Mouse (Mus musculus): Measurements from ENCODE around the gene Tnfrsf1a. TPM values are rescaled to one million over a fixed set of nuclear protein-coding genes. Genes with fewer than 3 reads are reported as not detected.

Tnfrsf1a gene
- polyA plus RNA-seq, 1 experiment from 2014 or later, result 19.0 TPM

- Histone ChIP-seq H3K9ac (ENCODE audit: low read length) (no peak overlapping the region), H3K9me3 (ENCODE audit: control insufficient read depth, low read length) (no peaks in the 10 kb centered on the region), H3K36me3 (ENCODE audit: control insufficient read depth, insufficient read depth, low read length) (no peaks in the 10 kb centered on the region), H3K4me2 (no peak overlapping the region), H3K4me3 (ENCODE audit: low read depth, low read length) (no peak overlapping the region), H3K27ac (ENCODE audit: low read depth, low read length) (no peak overlapping the region), H3K4me1 (ENCODE audit: control insufficient read depth, insufficient read depth, low read length) (peaks cover 21% of the 10 kb centered on the region), H3K27me3 (ENCODE audit: control insufficient read depth, insufficient read depth, low read length) (no peaks in the 10 kb centered on the region)
- 83% methylated on average over 9 of the region's 9 CpGs for WGBS
- ATAC-seq (ENCODE audit: low FRiP score), result no peak
- no peak for DNase-seq (ENCODE audit: low spot score, missing footprints)
These were observed 37.0 kb upstream of the Tnfrsf1a start for GRCm38 (mm10) chr6:125312171-125312570.

DNA sequence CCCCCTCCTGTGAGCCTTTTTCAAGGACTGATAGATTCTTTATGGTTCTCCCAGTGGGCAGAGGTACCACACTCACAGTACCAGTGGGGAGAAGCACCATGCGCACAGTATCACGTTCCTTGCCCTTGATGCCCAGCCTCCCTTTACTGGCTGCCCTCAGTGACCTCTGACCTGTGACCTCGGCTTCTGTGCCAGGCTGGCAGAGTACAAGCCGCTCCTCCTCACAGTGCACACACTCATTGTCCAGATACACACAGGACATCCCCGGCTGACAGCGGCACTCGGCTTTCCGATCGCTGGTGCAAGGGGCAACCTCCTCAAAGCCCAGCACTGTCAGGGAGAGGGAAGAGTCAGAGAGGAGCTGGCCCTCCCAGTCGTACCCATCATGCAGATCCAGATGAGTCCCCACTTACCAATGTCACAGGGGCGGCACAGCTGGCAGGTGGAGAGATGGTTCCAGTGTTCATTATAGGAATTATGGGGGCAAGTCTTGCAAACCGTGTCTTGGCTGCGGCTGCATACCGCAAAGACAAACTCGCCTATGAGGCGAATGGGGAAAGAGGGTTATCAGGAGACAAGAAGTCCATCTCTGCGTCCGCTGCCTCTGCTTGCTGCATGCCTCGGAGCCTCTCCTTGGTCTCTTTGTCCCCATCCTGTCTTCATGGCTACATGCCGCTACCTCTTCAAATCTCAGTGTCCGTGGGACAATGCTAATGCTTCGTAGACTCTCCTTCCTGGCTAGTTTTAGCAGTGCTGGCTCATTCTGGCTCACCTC lies 36.4 kb upstream of the Tnfrsf1a start:
- Histone ChIP-seq H3K9me3 (ENCODE audit: control insufficient read depth, low read length) (no peaks in the 10 kb centered on the region), H3K27me3 (ENCODE audit: control insufficient read depth, insufficient read depth, low read length) (no peaks in the 10 kb centered on the region), H3K4me2 (peak overlapping the region; percentile 48), H3K9ac (ENCODE audit: low read length) (peak overlapping the region; percentile 81), H3K4me1 (ENCODE audit: control insufficient read depth, insufficient read depth, low read length) (peaks cover 21% of the 10 kb centered on the region), H3K27ac (ENCODE audit: low read depth, low read length) (no peak overlapping the region), H3K4me3 (ENCODE audit: low read depth, low read length) (peak overlapping the region; percentile 37), H3K36me3 (ENCODE audit: control insufficient read depth, insufficient read depth, low read length) (no peaks in the 10 kb centered on the region)
- ATAC-seq (ENCODE audit: low FRiP score) (no peak), DNase-seq (ENCODE audit: low spot score, missing footprints) (peak; percentile 88)
- 64% methylated on average over 22 of the region's 22 CpGs for WGBS

DNA sequence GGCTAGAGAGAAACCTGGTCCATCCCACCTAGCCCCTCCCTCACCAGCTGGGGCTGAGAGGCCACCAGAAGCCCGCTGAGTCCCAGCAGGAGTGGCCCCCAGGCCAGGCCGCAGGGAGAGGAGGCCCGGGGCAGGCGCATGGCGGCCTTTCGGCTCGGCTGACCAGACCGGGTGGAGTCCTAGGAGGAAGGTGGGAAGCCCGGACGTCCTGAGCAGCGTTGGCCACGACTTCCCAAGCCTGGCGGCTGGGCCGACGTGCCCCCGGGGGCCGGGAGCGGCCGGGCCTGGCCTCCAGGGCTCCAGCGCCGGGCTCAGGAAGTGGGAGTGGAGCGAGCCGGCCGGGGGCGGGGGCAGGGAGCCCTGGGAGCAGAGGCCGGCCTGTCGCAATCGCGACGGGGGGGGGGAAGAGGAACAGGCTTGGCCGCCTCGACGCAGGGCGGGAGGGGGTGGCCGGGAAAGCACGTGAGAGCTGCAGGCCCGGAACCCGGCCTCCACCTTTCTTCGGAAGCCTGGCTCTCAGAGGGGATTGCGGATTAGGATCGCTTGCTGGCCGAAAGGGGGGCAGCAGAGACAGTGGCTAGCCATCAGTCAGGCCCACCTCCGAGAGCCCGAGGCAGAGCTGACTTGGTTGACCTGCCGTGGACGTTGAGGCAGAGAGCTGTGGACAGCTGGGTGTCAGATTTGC lies 35.5 kb upstream of the Tnfrsf1a start, which contains the start of gene Ltbr:
Gene Ltbr (minus strand): TSS at position 340 of the 685 bp plus-strand sequence.
- DNase-seq (ENCODE audit: low spot score, missing footprints) (peak; percentile 96), ATAC-seq (ENCODE audit: low FRiP score) (peak; percentile 77)
- Histone ChIP-seq H3K4me1 (ENCODE audit: control insufficient read depth, insufficient read depth, low read length) (peaks cover 21% of the 10 kb centered on the region), H3K36me3 (ENCODE audit: control insufficient read depth, insufficient read depth, low read length) (no peaks in the 10 kb centered on the region), H3K4me2 (peak within 1 kb of the TSS; percentile 48), H3K27ac (ENCODE audit: low read depth, low read length) (no peak within 1 kb of the TSS), H3K9me3 (ENCODE audit: control insufficient read depth, low read length) (no peaks in the 10 kb centered on the region), H3K27me3 (ENCODE audit: control insufficient read depth, insufficient read depth, low read length) (no peaks in the 10 kb centered on the region), H3K9ac (ENCODE audit: low read length) (peak within 1 kb of the TSS; percentile 81), H3K4me3 (ENCODE audit: low read depth, low read length) (peak within 1 kb of the TSS; percentile 37)
- WGBS, result 3% methylated on average over 43 of the region's 46 CpGs

DNA sequence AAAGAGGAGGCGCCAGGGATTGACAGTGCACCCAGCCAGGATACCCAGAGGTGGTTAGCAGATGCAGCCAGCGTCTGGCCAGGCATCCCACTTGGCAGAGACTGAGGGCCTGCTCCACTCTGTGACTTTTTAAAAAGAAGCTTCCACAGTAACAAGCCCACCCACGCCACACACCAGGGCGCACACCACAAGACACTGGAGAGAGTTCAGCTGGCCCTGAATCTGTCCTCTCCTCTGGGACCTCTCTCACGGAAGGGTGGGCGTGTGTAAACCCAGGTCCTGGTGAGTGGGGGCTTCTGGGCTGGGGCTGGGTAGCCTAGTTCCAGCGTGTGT lies 35.0 kb upstream of the Tnfrsf1a start:
- WGBS, result 55% methylated on average over 7 of the region's 7 CpGs
- DNase-seq (ENCODE audit: low spot score, missing footprints), result no peak
- peaks cover 19% of the 10 kb centered on the region for H3K4me1 ChIP-seq (ENCODE audit: control insufficient read depth, insufficient read depth, low read length)
- H3K4me2 ChIP-seq, result peak overlapping the region; percentile 48
- no peaks in the 10 kb centered on the region for H3K27me3 ChIP-seq (ENCODE audit: control insufficient read depth, insufficient read depth, low read length)
- no peaks in the 10 kb centered on the region for H3K9me3 ChIP-seq (ENCODE audit: control insufficient read depth, low read length)
- peak overlapping the region; percentile 37; the same call in 1 of the 2 replicates for H3K4me3 ChIP-seq (ENCODE audit: low read depth, low read length)
- no peak overlapping the region for H3K27ac ChIP-seq (ENCODE audit: low read depth, low read length)
- H3K36me3 ChIP-seq (ENCODE audit: control insufficient read depth, insufficient read depth, low read length), result no peaks in the 10 kb centered on the region
- peak; percentile 57; the same call in 1 of the 2 replicates for ATAC-seq (ENCODE audit: low FRiP score)
- peak overlapping the region; percentile 81 for H3K9ac ChIP-seq (ENCODE audit: low read length)

GRCm38 (mm10) chr6:125314746-125315145 lies 34.4 kb upstream of the Tnfrsf1a start:
- H3K4me1 ChIP-seq (ENCODE audit: control insufficient read depth, insufficient read depth, low read length), result peaks cover 19% of the 10 kb centered on the region
- ATAC-seq (ENCODE audit: low FRiP score) (no peak), DNase-seq (ENCODE audit: low spot score, missing footprints) (no peak)
- H3K9me3 ChIP-seq (ENCODE audit: control insufficient read depth, low read length), result no peaks in the 10 kb centered on the region
- H3K27ac ChIP-seq (ENCODE audit: low read depth, low read length), result no peak overlapping the region
- no peak overlapping the region for H3K4me2 ChIP-seq
- H3K27me3 ChIP-seq (ENCODE audit: control insufficient read depth, insufficient read depth, low read length), result peaks cover under 1% of the 10 kb centered on the region; the same call in 1 of the 2 replicates
- H3K9ac ChIP-seq (ENCODE audit: low read length), result no peak overlapping the region
- WGBS, result 86% methylated on average over 6 of the region's 6 CpGs
- no peak overlapping the region for H3K4me3 ChIP-seq (ENCODE audit: low read depth, low read length)
- H3K36me3 ChIP-seq (ENCODE audit: control insufficient read depth, insufficient read depth, low read length), result no peaks in the 10 kb centered on the region

- no peak overlapping the region for H3K27ac ChIP-seq (ENCODE audit: low read depth, low read length)
- H3K27me3 ChIP-seq (ENCODE audit: control insufficient read depth, insufficient read depth, low read length), result peaks cover 21% of the 10 kb centered on the region
- no peak overlapping the region for H3K9ac ChIP-seq (ENCODE audit: low read length)
- peaks cover 19% of the 10 kb centered on the region for H3K4me1 ChIP-seq (ENCODE audit: control insufficient read depth, insufficient read depth, low read length)
- 83% methylated on average over 7 of the region's 7 CpGs for WGBS
- no peak overlapping the region for H3K4me3 ChIP-seq (ENCODE audit: low read depth, low read length)
- H3K4me2 ChIP-seq, result no peak overlapping the region
- DNase-seq (ENCODE audit: low spot score, missing footprints) (peak; percentile 37), ATAC-seq (ENCODE audit: low FRiP score) (no peak)
- no peaks in the 10 kb centered on the region for H3K9me3 ChIP-seq (ENCODE audit: control insufficient read depth, low read length)
- H3K36me3 ChIP-seq (ENCODE audit: control insufficient read depth, insufficient read depth, low read length), result no peaks in the 10 kb centered on the region
These were observed 32.1 kb upstream of the Tnfrsf1a start for GRCm38 (mm10) chr6:125317077-125317476.

DNA sequence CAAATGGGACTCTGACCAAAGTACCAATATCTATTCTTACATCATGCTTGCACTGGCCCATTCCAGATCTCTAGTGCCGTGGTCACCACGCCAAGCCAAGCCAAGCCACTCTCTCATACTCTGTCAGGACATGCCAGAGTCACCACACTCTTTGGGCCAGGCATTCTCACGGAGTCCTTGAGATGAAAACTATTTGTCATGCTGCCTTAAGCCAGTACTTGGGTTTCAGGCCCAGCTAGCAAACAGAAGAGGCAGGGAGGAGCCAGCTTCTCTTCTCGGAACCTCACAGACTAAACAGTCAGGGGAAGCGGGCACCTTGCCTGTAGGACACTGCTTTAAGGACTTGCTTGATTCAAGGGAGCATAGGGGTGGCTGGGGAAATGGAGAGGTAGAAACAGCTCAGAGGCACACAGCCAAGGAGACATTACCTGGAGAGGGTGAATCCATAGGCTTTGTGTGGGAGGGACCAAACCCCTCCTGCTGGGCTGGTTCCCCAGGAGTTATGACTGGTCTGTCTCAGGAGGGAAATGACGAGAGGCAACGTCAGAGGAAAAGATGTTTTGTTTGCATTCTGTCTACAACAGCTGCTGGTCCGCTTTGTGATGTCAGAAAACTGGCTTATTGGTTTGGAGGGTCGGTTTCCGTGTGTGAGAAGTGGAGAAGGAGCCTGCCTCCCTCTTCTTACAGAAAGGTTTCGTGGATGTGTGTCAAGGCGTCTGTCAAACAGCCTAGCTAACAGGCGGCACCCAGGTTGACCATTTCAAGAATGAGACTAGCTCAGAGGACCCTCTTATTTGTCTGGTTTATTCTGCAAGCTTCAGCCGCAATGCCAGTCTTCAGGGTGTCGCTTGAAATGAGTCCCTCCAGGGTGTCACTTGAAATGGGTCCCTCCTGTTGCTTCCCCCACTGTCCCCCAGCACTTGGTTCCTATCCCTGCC lies 29.9 kb upstream of the Tnfrsf1a start:
- 72% methylated on average over 15 of the region's 15 CpGs for WGBS
- DNase-seq (ENCODE audit: low spot score, missing footprints) (peak; percentile 85), ATAC-seq (ENCODE audit: low FRiP score) (no peak)
- no peaks in the 10 kb centered on the region for H3K9me3 ChIP-seq (ENCODE audit: control insufficient read depth, low read length)
- H3K27me3 ChIP-seq (ENCODE audit: control insufficient read depth, insufficient read depth, low read length), result peaks cover 28% of the 10 kb centered on the region
- no peak overlapping the region for H3K4me2 ChIP-seq
- H3K36me3 ChIP-seq (ENCODE audit: control insufficient read depth, insufficient read depth, low read length), result no peaks in the 10 kb centered on the region
- H3K27ac ChIP-seq (ENCODE audit: low read depth, low read length), result no peak overlapping the region
- H3K9ac ChIP-seq (ENCODE audit: low read length), result no peak overlapping the region
- peaks cover under 1% of the 10 kb centered on the region for H3K4me1 ChIP-seq (ENCODE audit: control insufficient read depth, insufficient read depth, low read length)
- no peak overlapping the region for H3K4me3 ChIP-seq (ENCODE audit: low read depth, low read length)

GRCm38 (mm10) chr6:125319919-125320296 lies 29.3 kb upstream of the Tnfrsf1a start:
- H3K36me3 ChIP-seq (ENCODE audit: control insufficient read depth, insufficient read depth, low read length), result no peaks in the 10 kb centered on the region
- H3K27me3 ChIP-seq (ENCODE audit: control insufficient read depth, insufficient read depth, low read length), result peaks cover 28% of the 10 kb centered on the region
- no peak overlapping the region for H3K27ac ChIP-seq (ENCODE audit: low read depth, low read length)
- H3K4me3 ChIP-seq (ENCODE audit: low read depth, low read length), result no peak overlapping the region
- H3K9ac ChIP-seq (ENCODE audit: low read length), result no peak overlapping the region
- no peak for ATAC-seq (ENCODE audit: low FRiP score)
- H3K4me2 ChIP-seq, result no peak overlapping the region
- DNase-seq (ENCODE audit: low spot score, missing footprints), result peak; percentile 73
- no peaks in the 10 kb centered on the region for H3K4me1 ChIP-seq (ENCODE audit: control insufficient read depth, insufficient read depth, low read length)
- H3K9me3 ChIP-seq (ENCODE audit: control insufficient read depth, low read length), result no peaks in the 10 kb centered on the region
